Mouse (Mus musculus) small intestine, adult 2 months (tissue): ENCODE measurements around the gene Smg1.

Experiments used
- CTCF ChIP-seq: fragments of 200-500 bp; IDR thresholded peaks from 2 replicates; pipeline ENCODE4 v1.5.1; 2012; ENCODE audit warnings: low read depth, mild to moderate bottlenecking, control low read depth, inconsistent platforms, low read length, moderate library complexity, mixed read lengths; ENCODE audit not compliant: insufficient replicate concordance, insufficient read length; ENCODE audit errors: extremely low read depth
- POLR2A ChIP-seq: fragments of 200-500 bp; IDR thresholded peaks from 2 replicates; pipeline ENCODE4 v1.6.1; 2012; ENCODE audit warnings: low read depth, mild to moderate bottlenecking, control low read depth, inconsistent platforms, low read length, moderate library complexity

DNA sequence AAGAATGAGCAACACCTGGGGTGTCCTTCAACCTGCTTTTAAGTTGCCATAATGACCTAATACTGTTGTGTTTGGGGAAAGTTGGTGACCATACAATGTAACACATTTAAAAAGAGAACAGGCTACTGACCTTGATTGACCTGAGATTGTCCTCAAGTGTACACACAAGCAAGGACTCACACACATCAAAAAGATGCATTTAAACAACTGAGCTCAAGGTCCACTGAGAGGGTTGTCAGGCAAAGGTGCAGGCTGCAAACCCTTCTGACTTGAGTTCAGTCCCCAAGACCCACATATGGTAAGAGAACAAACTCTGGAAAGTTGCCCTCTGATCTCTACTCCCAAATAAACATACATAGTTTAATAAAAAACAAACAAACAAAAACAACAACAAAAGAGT lies 117.7 kb downstream of the Smg1 start:
- TF ChIP-seq CTCF: no peak
- no peak for TF ChIP-seq POLR2A
